Mouse (Mus musculus): Measurements from ENCODE around the gene Ccdc185. TPM values are rescaled to one million over a fixed set of nuclear protein-coding genes. Genes with fewer than 3 reads are reported as not detected.

The Ccdc185 gene
- polyA plus RNA-seq, 1 experiment, result not detected

GRCm38 (mm10) chr1:182763716-182764461 lies 14.9 kb upstream of the Ccdc185 start, which contains the start of gene Susd4:
Gene Susd4, plus strand, starts transcription at chr1:182763860.
- no peaks in the 10 kb centered on the region; the same call in 1 of the 2 replicates for H3K4me1 ChIP-seq (ENCODE audit: control insufficient read depth, insufficient read depth, insufficient read length, low read length)
- H3K27ac ChIP-seq (replicated peaks; ENCODE audit: low read depth, low read length), result no peak within 1 kb of the TSS
- H3K4me3 ChIP-seq (ENCODE audit: insufficient read depth, low read depth, low read length), result peak within 1 kb of the TSS; percentile 57

- Histone ChIP-seq H3K4me3 (ENCODE audit: insufficient read depth, low read depth, low read length) (peak overlapping the region; percentile 57), H3K27ac (replicated peaks; ENCODE audit: low read depth, low read length) (no peak overlapping the region), H3K4me1 (ENCODE audit: control insufficient read depth, insufficient read depth, insufficient read length, low read length) (no peaks in the 10 kb centered on the region; the same call in 1 of the 2 replicates)
Observed at GRCm38 (mm10) chr1:182763191-182763715, 14.3 kb upstream of the Ccdc185 start.

- Histone ChIP-seq H3K27ac (replicated peaks; ENCODE audit: low read depth, low read length) (no peak overlapping the region), H3K4me3 (ENCODE audit: insufficient read depth, low read depth, low read length) (no peak overlapping the region), H3K4me1 (ENCODE audit: control insufficient read depth, insufficient read depth, insufficient read length, low read length) (no peaks in the 10 kb centered on the region; the same call in 1 of the 2 replicates)
Observed at GRCm38 (mm10) chr1:182758783-182759182, 9.8 kb upstream of the Ccdc185 start.

GRCm38 (mm10) chr1:182754865-182755264 lies 5.9 kb upstream of the Ccdc185 start:
- H3K27ac ChIP-seq (replicated peaks; ENCODE audit: low read depth, low read length), result no peak overlapping the region
- H3K4me3 ChIP-seq (ENCODE audit: insufficient read depth, low read depth, low read length), result no peak overlapping the region
- H3K4me1 ChIP-seq (ENCODE audit: control insufficient read depth, insufficient read depth, insufficient read length, low read length), result no peaks in the 10 kb centered on the region

- H3K27ac ChIP-seq (replicated peaks; ENCODE audit: low read depth, low read length), result no peak overlapping the region
- H3K4me1 ChIP-seq (ENCODE audit: control insufficient read depth, insufficient read depth, insufficient read length, low read length), result no peaks in the 10 kb centered on the region
- H3K4me3 ChIP-seq (ENCODE audit: insufficient read depth, low read depth, low read length), result no peak overlapping the region
Observed at GRCm38 (mm10) chr1:182753694-182754093, 4.7 kb upstream of the Ccdc185 start.

- no peak overlapping the region for H3K4me3 ChIP-seq (ENCODE audit: insufficient read depth, low read depth, low read length)
- H3K4me1 ChIP-seq (ENCODE audit: control insufficient read depth, insufficient read depth, insufficient read length, low read length), result no peaks in the 10 kb centered on the region
- H3K27ac ChIP-seq (replicated peaks; ENCODE audit: low read depth, low read length), result no peak overlapping the region
Observed at GRCm38 (mm10) chr1:182751301-182751700, 2.3 kb upstream of the Ccdc185 start.

GRCm38 (mm10) chr1:182747834-182748233 lies 1.1 kb downstream of the Ccdc185 start:
- H3K27ac ChIP-seq (replicated peaks; ENCODE audit: low read depth, low read length), result no peak overlapping the region
- no peak overlapping the region for H3K4me3 ChIP-seq (ENCODE audit: insufficient read depth, low read depth, low read length)
- no peaks in the 10 kb centered on the region for H3K4me1 ChIP-seq (ENCODE audit: control insufficient read depth, insufficient read depth, insufficient read length, low read length)

GRCm38 (mm10) chr1:182747081-182747480 lies 1.9 kb downstream of the Ccdc185 start:
- Histone ChIP-seq H3K4me3 (ENCODE audit: insufficient read depth, low read depth, low read length) (no peak overlapping the region), H3K4me1 (ENCODE audit: control insufficient read depth, insufficient read depth, insufficient read length, low read length) (no peaks in the 10 kb centered on the region), H3K27ac (replicated peaks; ENCODE audit: low read depth, low read length) (no peak overlapping the region)

- no peak overlapping the region for H3K27ac ChIP-seq (replicated peaks; ENCODE audit: low read depth, low read length)
- H3K4me3 ChIP-seq (ENCODE audit: insufficient read depth, low read depth, low read length), result no peak overlapping the region
- H3K4me1 ChIP-seq (ENCODE audit: control insufficient read depth, insufficient read depth, insufficient read length, low read length), result no peaks in the 10 kb centered on the region
Observed at GRCm38 (mm10) chr1:182735891-182736290, 13.1 kb downstream of the Ccdc185 start.

- Histone ChIP-seq H3K4me3 (ENCODE audit: insufficient read depth, low read depth, low read length) (no peak overlapping the region), H3K27ac (replicated peaks; ENCODE audit: low read depth, low read length) (no peak overlapping the region), H3K4me1 (ENCODE audit: control insufficient read depth, insufficient read depth, insufficient read length, low read length) (no peaks in the 10 kb centered on the region)
Observed at GRCm38 (mm10) chr1:182732695-182733094, 16.3 kb downstream of the Ccdc185 start.

GRCm38 (mm10) chr1:182729002-182729401 lies 20.0 kb downstream of the Ccdc185 start:
- Histone ChIP-seq H3K4me3 (ENCODE audit: insufficient read depth, low read depth, low read length) (no peak overlapping the region), H3K4me1 (ENCODE audit: control insufficient read depth, insufficient read depth, insufficient read length, low read length) (no peaks in the 10 kb centered on the region), H3K27ac (replicated peaks; ENCODE audit: low read depth, low read length) (no peak overlapping the region)

- no peak overlapping the region for H3K27ac ChIP-seq (replicated peaks; ENCODE audit: low read depth, low read length)
Observed at GRCm38 (mm10) chr1:182727541-182727940, 21.4 kb downstream of the Ccdc185 start.

GRCm38 (mm10) chr1:182714236-182714935 lies 34.6 kb downstream of the Ccdc185 start:
- Histone ChIP-seq H3K4me1 (ENCODE audit: control insufficient read depth, insufficient read depth, insufficient read length, low read length) (no peaks in the 10 kb centered on the region), H3K4me3 (ENCODE audit: insufficient read depth, low read depth, low read length) (no peak overlapping the region), H3K27ac (replicated peaks; ENCODE audit: low read depth, low read length) (no peak overlapping the region)

More at GRCm38 (mm10) chr1:182727541-182727940, 21.4 kb downstream of the Ccdc185 start:
- Histone ChIP-seq H3K4me1 (ENCODE audit: control insufficient read depth, insufficient read depth, insufficient read length, low read length) (no peaks in the 10 kb centered on the region), H3K4me3 (ENCODE audit: insufficient read depth, low read depth, low read length) (no peak overlapping the region)

- Histone ChIP-seq H3K27ac (replicated peaks; ENCODE audit: low read depth, low read length) (no peak overlapping the region), H3K4me3 (ENCODE audit: insufficient read depth, low read depth, low read length) (no peak overlapping the region), H3K4me1 (ENCODE audit: control insufficient read depth, insufficient read depth, insufficient read length, low read length) (no peaks in the 10 kb centered on the region)
Observed at GRCm38 (mm10) chr1:182711360-182711933, 37.5 kb downstream of the Ccdc185 start.

- no peak overlapping the region for H3K4me3 ChIP-seq (ENCODE audit: insufficient read depth, low read depth, low read length)
- H3K4me1 ChIP-seq (ENCODE audit: control insufficient read depth, insufficient read depth, insufficient read length, low read length), result no peaks in the 10 kb centered on the region
- no peak overlapping the region for H3K27ac ChIP-seq (replicated peaks; ENCODE audit: low read depth, low read length)
Observed at GRCm38 (mm10) chr1:182707459-182707858, 41.5 kb downstream of the Ccdc185 start.

Measured in brown adipose tissue, adult 24 weeks (tissue).